Mouse (Mus musculus): ENCODE results near the gene Col4a2. TPM values are rescaled to one million over a fixed set of nuclear protein-coding genes. Genes with fewer than 3 reads are reported as not detected.

The Col4a2 gene
- polyA plus RNA-seq, 1 experiment: 0.14 TPM

- H3K36me3 ChIP-seq (ENCODE audit: control insufficient read depth): no peaks in the 10 kb centered on the region
- H3K27me3 ChIP-seq (ENCODE audit: control insufficient read depth): no peaks in the 10 kb centered on the region
- no peaks in the 10 kb centered on the region for H3K9me3 ChIP-seq (ENCODE audit: control insufficient read depth, low read length)
- no peak overlapping the region for H3K4me3 ChIP-seq (replicated peaks)
- TF ChIP-seq TAL1 (IDR thresholded peaks at IDR 0.05; ENCODE audit: low read length) (no peak), GATA1 (IDR thresholded peaks at IDR 0.05; ENCODE audit: low read length) (no peak)
- H3K4me1 ChIP-seq (ENCODE audit: control insufficient read depth): no peaks in the 10 kb centered on the region
Observed at GRCm38 (mm10) chr8:11357921-11358436, 45.4 kb downstream of the Col4a2 start.

- Histone ChIP-seq H3K4me1 (ENCODE audit: control insufficient read depth) (no peaks in the 10 kb centered on the region), H3K27me3 (ENCODE audit: control insufficient read depth) (no peaks in the 10 kb centered on the region), H3K9me3 (ENCODE audit: control insufficient read depth, low read length) (no peaks in the 10 kb centered on the region), H3K36me3 (ENCODE audit: control insufficient read depth) (no peaks in the 10 kb centered on the region), H3K4me3 (replicated peaks) (no peak overlapping the region)
- TF ChIP-seq GATA1 (IDR thresholded peaks at IDR 0.05; ENCODE audit: low read length): no peak
- TF ChIP-seq TAL1 (IDR thresholded peaks at IDR 0.05; ENCODE audit: low read length): no peak
Observed at GRCm38 (mm10) chr8:11359846-11360245, 47.2 kb downstream of the Col4a2 start.

- no peak overlapping the region for H3K4me3 ChIP-seq (replicated peaks)
- TF ChIP-seq TAL1 (IDR thresholded peaks at IDR 0.05; ENCODE audit: low read length) (no peak), GATA1 (IDR thresholded peaks at IDR 0.05; ENCODE audit: low read length) (no peak)
- no peaks in the 10 kb centered on the region for H3K27me3 ChIP-seq (ENCODE audit: control insufficient read depth)
- no peaks in the 10 kb centered on the region for H3K4me1 ChIP-seq (ENCODE audit: control insufficient read depth)
- H3K9me3 ChIP-seq (ENCODE audit: control insufficient read depth, low read length): no peaks in the 10 kb centered on the region
- H3K36me3 ChIP-seq (ENCODE audit: control insufficient read depth): no peaks in the 10 kb centered on the region
Observed at GRCm38 (mm10) chr8:11361546-11362277, 49.1 kb downstream of the Col4a2 start.

- Histone ChIP-seq H3K27me3 (ENCODE audit: control insufficient read depth) (no peaks in the 10 kb centered on the region), H3K4me1 (ENCODE audit: control insufficient read depth) (no peaks in the 10 kb centered on the region), H3K36me3 (ENCODE audit: control insufficient read depth) (no peaks in the 10 kb centered on the region), H3K4me3 (replicated peaks) (no peak overlapping the region), H3K9me3 (ENCODE audit: control insufficient read depth, low read length) (no peaks in the 10 kb centered on the region)
- TF ChIP-seq GATA1 (IDR thresholded peaks at IDR 0.05; ENCODE audit: low read length): no peak
- TF ChIP-seq TAL1 (IDR thresholded peaks at IDR 0.05; ENCODE audit: low read length): no peak
Observed at GRCm38 (mm10) chr8:11362278-11363214, 49.9 kb downstream of the Col4a2 start.

GRCm38 (mm10) chr8:11363340-11364126 is 50.9 kb downstream of the Col4a2 start:
- Histone ChIP-seq H3K4me3 (replicated peaks) (no peak overlapping the region), H3K36me3 (ENCODE audit: control insufficient read depth) (no peaks in the 10 kb centered on the region), H3K9me3 (ENCODE audit: control insufficient read depth, low read length) (no peaks in the 10 kb centered on the region), H3K4me1 (ENCODE audit: control insufficient read depth) (no peaks in the 10 kb centered on the region), H3K27me3 (ENCODE audit: control insufficient read depth) (no peaks in the 10 kb centered on the region)
- TF ChIP-seq GATA1 (IDR thresholded peaks at IDR 0.05; ENCODE audit: low read length) (no peak), TAL1 (IDR thresholded peaks at IDR 0.05; ENCODE audit: low read length) (no peak)

GRCm38 (mm10) chr8:11366251-11366650 is 53.6 kb downstream of the Col4a2 start:
- H3K36me3 ChIP-seq (ENCODE audit: control insufficient read depth): no peaks in the 10 kb centered on the region
- H3K4me3 ChIP-seq (replicated peaks): no peak overlapping the region
- H3K4me1 ChIP-seq (ENCODE audit: control insufficient read depth): no peaks in the 10 kb centered on the region
- H3K27me3 ChIP-seq (ENCODE audit: control insufficient read depth): no peaks in the 10 kb centered on the region
- TF ChIP-seq GATA1 (IDR thresholded peaks at IDR 0.05; ENCODE audit: low read length) (no peak), TAL1 (IDR thresholded peaks at IDR 0.05; ENCODE audit: low read length) (no peak)
- H3K9me3 ChIP-seq (ENCODE audit: control insufficient read depth, low read length): no peaks in the 10 kb centered on the region

- Histone ChIP-seq H3K4me1 (ENCODE audit: control insufficient read depth) (no peaks in the 10 kb centered on the region), H3K36me3 (ENCODE audit: control insufficient read depth) (no peaks in the 10 kb centered on the region), H3K4me3 (replicated peaks) (no peak overlapping the region), H3K9me3 (ENCODE audit: control insufficient read depth, low read length) (no peaks in the 10 kb centered on the region), H3K27me3 (ENCODE audit: control insufficient read depth) (no peaks in the 10 kb centered on the region)
- TF ChIP-seq TAL1 (IDR thresholded peaks at IDR 0.05; ENCODE audit: low read length) (no peak), GATA1 (IDR thresholded peaks at IDR 0.05; ENCODE audit: low read length) (no peak)
Observed at GRCm38 (mm10) chr8:11366741-11367140, 54.1 kb downstream of the Col4a2 start.

- Histone ChIP-seq H3K36me3 (ENCODE audit: control insufficient read depth) (no peaks in the 10 kb centered on the region), H3K9me3 (ENCODE audit: control insufficient read depth, low read length) (no peaks in the 10 kb centered on the region), H3K4me3 (replicated peaks) (no peak overlapping the region), H3K4me1 (ENCODE audit: control insufficient read depth) (no peaks in the 10 kb centered on the region), H3K27me3 (ENCODE audit: control insufficient read depth) (no peaks in the 10 kb centered on the region)
- TF ChIP-seq TAL1 (IDR thresholded peaks at IDR 0.05; ENCODE audit: low read length) (no peak), GATA1 (IDR thresholded peaks at IDR 0.05; ENCODE audit: low read length) (no peak)
Observed at GRCm38 (mm10) chr8:11367670-11368069, 55.1 kb downstream of the Col4a2 start.

All from erythroblast, embryonic 14.5 days (primary cell).